Mouse (Mus musculus): ENCODE results near the gene Fam189b.
"Not testable (repeated sequence)": the region's sequence is repeated elsewhere in the genome, so short reads cannot be mapped to it uniquely, and the experiment has no call there.

The Fam189b gene

DNA sequence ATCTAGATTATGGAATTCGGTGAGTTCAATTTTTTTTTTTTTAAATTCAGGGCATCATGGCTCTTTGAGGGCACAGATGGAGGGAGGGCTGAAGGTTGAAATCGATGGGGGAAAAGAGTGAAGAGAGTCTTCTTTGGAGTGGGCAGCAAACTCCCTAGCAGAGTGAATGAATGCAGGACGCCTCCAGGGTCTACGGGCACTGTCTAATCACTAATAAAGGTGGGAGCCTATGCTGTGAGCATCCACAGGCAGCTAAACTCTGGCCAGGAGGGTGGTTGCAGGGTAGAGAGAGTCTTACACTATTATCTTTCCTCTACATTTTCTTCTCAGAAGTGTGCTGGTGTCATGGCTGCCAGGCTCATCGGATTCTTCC is 20.2 kb downstream of the Fam189b start:
- in situ Hi-C loops (cut with MboI, MseI): no loop called here

DNA sequence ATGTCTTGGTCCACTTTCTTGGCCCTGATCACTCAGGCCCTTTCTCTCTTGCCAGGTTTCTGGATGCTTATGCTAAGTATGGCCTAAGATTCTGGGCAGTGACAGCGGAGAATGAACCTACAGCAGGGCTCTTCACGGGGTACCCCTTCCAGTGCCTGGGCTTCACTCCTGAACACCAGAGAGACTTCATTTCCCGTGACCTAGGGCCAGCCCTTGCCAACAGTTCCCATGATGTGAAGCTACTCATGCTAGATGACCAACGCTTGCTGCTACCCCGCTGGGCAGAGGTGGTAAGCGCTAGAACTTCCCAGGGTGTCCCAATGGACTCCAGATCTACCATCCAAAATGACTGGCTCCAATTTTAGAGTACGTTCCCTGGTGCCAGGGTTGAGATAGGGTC is 23.1 kb downstream of the Fam189b start:
- in situ Hi-C loops (cut with MboI, MseI): no loop called here

DNA sequence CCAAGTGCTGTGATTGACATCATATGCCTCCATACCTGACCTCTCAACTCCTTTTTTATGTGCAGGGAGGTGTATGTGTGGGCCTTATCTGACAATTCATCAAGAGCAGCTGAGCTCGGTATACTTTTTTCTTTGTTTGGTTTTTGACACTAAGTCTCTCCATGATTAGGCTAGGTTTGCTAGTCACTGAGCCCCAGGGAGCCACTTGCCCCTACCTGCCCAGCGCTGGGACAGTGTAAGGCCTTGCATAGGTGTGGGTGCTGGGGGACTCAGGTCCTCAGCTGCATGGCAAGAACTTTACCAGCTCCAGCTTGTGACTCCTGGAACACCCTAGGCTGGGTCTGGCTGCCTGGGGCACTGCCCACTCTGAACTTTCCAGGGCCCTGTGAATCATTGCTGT is 23.8 kb downstream of the Fam189b start:
- in situ Hi-C loops (cut with MboI, MseI): no loop called here

DNA sequence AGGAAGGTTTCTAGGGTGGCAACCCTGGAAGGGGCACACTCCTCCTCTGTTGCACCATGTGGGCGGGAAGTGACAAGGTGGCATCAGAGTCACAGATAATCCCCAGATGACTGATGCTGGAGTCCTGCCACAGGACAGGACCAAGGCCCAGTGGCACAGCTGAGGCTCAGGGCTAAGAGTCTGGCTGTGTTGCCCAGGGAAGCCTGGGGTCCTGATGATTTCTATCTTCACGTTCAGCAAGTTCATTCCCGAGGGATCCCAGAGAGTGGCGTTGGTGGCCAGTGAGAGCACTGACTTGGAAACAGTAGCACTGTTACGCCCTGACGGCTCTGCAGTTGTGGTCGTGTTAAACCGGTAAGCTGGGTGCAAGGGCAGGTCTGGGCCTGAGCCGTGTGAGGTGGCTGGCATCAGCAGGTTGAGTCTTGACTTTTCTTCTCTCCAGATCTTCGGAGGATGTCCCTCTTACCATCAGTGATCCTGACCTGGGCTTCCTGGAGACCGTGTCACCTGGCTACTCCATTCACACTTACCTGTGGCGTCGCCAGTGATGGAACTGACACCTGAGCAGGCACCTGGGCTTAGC is 25.2 kb downstream of the Fam189b start:
- in situ Hi-C loops (cut with MboI, MseI): no loop called here

DNA sequence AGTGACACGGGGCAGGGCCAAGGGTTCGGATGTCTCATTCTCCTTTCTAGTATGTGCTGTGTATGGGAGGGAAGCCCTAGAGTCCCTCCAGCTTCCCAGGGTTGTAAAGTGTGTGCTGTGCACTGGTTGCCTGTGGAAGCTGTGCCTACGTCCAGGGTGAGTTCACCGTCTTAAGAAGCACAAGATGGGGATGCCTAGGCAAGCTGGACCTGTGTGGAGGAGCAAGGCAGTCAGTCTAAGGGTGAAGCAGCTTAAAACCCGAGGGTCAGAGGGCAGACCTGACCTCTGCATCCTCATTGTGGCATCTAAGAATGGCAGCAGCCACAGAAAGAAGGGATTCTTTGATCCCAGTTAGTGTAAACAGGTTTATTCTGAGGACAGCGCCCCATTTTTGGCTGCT is 25.8 kb downstream of the Fam189b start:
- in situ Hi-C loops (cut with MboI, MseI): no loop called here

DNA sequence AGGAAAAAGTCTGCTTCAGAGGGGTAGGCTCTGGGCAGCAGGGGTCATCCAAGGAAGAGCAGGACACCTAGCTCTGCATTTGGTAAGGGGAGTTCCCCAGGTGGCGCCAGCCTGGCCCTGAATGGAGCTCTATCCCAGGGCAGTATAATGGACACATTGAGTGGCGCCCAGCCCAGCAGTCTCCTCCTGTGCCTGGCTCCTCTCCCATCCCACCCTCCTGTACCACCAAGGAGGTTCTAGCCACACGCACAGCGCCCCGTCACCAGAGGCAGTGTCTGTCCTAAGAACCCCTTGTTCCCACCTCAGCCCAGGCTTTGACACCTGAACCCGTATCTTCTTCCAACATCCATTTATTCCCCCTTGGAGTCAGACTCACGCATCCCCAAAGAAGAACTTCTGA is 26.8 kb downstream of the Fam189b start:
- in situ Hi-C loops (cut with MboI, MseI): no loop called here

DNA sequence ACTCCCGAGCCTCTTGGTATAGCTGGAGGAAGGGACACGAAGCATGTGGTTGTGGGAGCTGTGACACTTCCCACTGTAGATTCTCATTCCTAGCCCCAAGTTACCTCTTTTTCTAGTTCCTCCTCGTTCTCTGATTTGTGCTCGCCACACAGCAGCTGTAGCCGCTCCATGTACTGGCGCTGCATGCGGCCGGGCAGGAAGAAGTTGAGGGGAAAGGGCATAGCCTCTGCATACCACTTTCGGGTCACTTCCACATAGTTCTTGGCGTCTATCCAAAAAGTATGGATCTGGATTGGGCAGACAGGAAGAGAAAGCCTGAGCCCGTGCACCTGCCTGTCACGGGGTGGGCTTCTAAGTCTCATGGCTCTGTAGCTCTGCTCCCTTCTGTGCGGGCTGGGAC is 27.2 kb downstream of the Fam189b start:
- in situ Hi-C loops (cut with MboI, MseI): no loop called here

DNA sequence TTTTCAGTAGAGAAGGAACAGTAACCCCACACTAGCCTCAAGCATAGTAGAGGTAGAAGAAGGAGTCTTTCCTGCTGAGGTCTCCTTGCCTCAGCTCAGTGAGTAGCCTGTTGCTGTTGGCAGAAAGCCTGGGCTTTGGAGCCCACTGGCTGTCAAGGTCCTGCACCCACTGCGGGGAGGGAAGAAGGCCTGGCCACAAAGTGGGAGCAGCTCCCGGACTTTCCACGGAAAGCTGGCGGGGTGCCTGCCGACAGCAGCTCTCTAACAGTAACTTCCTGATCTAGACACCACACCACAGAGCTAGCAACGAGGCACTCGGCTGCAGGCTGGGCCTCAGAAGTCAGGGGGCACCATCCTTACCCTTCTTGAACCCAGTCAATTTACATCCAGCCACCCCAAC is 27.8 kb downstream of the Fam189b start:
- in situ Hi-C loops (cut with MboI, MseI): no loop called here

DNA sequence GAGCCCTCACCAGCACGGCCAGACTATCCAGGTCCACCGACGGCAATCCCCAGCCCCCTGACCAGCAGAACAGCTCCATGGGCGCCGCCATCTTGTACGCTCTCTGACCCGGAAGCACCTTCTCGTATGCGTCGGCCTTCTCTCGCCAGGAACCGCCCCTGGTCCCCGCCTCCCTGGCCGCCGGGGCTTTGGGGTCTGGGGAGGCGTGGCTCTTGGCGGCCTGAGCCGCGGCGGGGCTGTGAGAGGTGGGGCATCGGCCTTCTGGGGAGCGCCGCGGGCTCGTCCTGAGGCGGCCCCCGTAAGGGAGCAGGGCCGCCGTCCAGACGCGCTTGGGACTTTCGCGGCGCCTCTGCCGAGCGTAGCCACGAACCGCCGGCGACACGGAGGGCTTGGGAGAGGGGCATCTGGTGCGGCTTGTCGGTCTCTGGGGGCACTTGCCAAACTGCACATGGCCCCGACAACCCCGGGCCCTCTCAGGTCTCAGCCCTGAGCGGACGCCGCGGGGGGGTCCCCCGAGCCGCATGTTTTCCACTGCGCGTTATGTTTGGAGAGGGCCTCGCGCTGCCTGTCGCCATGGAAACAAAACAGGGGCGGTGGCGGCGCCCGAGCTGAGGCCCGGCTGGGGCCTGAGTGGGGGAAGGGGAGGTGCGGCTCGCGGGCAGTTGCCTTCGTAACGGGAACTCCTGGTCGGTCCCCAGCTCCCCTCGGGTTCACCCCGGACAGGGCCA is 31.0 kb downstream of the Fam189b start:
- in situ Hi-C loops (cut with MboI, MseI): no loop called here

DNA sequence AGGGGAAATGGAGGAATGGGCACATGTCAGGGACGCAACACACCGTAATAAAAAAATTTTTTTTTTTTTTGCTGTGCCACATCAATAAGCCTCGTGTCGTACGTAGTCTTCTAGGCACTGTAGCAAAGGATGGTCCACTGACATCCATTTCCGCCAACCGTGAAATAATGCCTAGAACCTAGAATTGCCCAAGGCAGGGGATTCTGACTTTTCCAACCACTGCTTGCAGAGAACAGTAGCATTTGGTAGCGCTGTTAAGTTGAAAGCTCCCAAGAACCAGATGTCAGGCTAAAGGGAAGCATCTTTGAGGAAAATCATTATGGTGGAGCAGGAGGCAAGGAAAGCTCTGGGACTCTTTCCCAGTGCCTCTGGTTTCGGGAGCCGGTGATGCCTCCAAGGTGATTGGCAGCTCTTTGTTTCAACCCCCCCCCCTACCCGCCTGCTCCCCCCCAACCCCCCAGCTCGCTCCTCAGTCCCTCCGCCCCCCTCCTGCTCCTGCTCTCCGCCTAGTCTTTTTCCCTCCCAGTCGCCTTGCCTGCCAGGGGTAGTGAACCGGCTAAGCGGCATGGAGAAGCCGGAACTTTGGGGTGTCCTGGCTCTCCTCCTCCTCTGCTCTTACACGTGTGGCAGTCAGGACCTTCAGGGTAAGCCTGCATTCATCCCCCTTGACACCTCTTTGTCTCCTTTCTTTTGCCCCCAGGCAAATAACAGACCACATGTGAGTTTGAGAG is 31.9 kb downstream of the Fam189b start, which contains the start of gene Thbs3:
Gene Thbs3 (plus strand): TSS at position 500 of the 731 bp plus-strand sequence.
- in situ Hi-C loops (cut with MboI, MseI): no loop called here

DNA sequence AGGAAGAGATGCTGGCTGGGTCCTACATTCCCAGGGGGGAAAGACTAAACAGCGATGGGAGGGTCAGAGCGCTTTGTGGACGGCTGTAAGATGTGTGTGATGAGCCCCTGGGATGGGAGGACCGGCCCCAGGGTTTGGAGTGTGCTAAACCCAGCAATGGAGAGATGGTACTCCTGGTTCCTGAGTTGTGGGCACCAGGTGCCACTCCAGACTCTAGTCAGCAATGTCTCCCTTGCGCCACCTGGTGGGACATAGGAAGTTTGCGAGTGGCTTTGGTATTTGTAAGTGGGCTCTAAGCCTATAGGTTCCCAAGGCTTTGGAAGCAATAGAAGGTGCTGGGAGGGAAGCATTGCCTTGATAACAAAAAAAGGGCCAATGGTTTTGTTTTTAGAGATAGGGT is 32.9 kb downstream of the Fam189b start:
- in situ Hi-C loops (cut with MboI, MseI): no loop called here

DNA sequence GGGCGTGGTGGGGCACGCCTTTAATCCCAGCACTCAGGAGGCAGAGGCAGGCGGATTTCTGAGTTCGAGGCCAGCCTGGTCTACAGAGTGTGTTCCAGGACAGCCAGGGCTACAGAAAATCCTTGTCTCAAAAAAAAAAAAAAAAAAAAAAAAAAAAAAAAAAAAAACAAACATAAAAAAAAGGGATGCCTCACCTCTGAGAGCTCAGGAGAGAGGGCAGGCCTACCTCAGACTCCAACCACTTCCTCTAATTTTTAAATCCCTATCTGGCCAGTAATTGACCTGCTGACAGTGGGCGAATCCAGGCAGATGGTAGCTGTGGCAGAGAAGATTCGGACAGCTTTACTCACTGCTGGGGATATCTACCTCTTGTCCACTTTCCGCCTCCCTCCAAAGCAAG is 33.5 kb downstream of the Fam189b start:
- in situ Hi-C loops (cut with MboI, MseI): not testable (repeated sequence)

DNA sequence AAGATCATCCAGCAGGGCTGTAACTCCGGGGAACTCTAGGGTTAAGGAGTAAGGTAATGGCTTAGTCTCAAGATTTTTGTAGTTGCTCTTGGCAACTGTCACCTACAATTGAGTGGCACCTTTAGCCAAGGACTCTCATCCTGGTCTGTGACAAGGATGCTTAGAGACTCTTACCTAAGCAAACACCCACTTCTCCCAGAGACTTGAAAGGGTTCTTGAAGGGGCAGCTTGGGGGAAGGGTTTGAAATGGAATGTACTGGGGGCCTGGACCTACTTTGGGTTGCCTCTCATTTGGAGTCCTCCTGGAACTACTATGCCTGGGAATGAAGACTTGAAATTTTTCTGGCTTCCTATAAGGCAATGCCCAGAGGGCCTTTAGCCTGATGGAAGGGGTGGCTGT is 35.3 kb downstream of the Fam189b start:
- in situ Hi-C loops (cut with MboI, MseI): no loop called here

DNA sequence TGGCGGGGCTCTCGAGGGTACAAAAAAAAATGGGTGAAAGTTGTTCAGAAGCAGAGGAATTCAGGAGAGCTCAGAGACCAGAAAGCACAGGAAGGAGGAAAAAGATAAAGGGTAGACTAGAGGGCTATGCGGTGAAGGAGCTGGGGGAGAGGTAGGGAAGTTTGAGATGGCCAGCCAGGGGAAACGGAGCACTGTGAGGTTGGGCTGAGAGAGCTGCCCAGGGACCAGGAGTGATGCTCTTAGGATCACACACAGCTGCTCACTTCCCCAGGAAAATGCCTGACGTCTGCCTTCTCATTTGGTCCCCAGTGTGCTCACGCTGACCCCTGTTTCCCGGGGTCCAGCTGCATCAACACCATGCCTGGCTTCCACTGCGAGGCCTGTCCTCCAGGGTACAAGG is 36.6 kb downstream of the Fam189b start:
- in situ Hi-C loops (cut with MboI, MseI): no loop called here

DNA sequence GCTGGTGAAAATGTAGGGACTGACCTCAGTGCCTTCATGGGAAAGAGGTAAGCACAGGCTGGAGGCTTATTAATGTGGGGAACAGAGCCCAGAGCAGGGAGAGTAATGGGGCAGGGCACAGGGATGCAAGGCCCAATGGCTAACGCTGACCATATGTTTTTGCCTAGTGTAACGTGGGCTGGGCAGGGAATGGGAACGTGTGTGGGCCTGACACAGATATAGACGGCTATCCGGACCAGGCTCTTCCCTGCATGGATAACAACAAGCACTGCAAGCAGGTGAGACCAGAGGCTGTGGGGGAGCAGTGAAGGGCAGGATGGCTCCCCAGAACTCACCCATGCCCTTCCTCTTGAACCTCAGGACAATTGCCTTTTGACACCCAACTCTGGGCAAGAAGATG is 38.2 kb downstream of the Fam189b start:
- in situ Hi-C loops (cut with MboI, MseI): no loop called here

DNA sequence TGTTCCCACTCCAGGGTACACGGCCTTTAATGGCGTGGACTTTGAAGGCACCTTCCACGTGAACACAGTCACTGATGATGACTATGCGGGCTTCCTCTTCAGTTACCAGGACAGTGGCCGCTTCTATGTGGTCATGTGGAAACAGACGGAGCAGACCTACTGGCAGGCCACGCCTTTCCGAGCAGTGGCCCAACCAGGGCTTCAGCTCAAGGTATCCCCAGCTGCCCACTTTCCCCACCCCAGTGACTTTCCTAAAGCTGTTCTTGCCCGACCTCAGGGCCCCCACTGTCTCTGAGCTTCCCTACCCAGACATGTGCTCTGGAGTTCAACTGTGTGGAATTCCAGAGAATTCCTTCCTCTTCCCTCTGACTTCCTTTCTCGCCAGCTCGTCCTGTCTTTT is 41.9 kb downstream of the Fam189b start:
- in situ Hi-C loops (cut with MboI, MseI): no loop called here

DNA sequence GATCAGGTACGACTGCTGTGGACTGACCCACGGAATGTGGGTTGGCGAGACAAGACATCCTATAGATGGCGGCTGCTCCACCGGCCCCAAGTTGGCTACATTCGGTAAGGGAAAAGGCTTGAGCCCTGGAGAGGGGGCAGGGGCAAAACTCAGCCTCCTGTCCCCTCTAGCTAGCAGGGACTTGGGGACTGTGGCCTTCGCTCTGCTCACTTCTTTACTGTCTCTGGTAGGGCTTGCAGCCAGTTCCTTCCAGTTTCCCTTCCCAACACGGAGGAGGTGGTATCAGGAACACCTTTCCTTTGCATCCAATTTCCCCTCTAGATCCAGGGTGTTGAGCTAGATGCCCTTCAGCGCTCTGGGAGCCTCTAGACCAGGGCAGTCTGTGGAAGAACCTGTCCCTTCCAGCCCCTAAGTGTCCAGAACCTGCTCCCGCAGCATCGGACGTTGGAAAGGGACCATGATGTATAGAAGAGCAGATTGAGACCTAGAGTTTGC is 42.4 kb downstream of the Fam189b start:
- in situ Hi-C loops (cut with MboI, MseI): no loop called here

DNA sequence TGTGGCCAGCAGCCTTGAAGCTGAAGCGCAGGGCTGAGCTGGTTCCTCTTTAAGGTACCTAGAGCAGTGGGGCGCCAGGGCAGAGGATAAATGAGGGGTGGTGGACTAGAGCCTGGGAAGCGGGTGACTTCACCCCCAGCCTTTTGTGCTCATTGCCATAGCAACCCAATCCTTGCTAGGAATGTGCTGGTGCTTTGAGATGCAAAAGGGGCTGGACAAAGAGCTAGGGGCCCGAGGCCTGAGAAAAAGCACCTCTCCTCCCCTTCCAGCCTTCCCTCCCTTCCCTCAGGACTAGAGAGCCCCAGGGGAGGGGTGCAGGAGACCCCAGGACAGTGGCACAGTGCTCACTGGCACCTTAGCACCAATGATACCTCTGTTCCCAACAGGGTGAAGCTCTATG is 43.0 kb downstream of the Fam189b start:
- in situ Hi-C loops (cut with MboI, MseI): no loop called here

DNA sequence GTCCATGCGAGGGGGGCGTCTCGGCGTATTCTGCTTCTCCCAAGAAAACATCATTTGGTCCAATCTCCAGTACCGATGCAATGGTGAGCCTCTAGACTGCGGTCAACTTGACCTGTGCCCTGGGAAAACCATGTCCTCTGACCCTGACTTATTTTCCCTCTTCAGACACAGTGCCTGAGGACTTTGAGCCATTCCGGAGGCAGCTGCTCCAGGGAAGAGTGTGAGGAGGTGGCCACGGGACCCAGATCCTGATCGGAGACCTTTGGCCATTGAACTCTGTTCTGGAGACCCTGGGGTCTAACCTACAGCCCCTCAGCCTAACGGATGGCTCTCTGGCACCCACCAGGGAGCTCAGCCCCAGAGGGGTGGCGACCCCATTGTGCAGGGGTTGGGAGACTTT is 43.4 kb downstream of the Fam189b start:
- in situ Hi-C loops (cut with MboI, MseI): no loop called here

DNA sequence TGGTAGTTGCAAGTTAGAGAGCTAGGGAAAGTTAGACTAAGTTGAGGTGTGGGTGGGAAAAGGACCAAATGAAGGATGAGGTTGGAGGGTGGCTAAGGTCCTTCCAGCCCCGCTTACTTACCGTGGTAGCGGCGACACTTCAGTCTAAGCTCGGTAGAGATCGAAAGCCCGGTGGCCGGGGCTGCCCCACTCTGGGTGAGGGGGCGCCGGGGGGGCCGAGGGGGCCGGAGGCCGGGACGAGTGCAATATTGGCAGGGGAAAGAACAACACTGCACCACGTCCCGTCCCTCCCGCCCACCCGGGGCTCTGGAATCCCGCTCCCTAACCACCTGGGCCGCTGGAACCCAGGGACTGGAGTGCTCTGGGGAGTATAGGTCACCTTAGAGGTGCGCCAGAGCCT is 44.0 kb downstream of the Fam189b start, which contains the start of gene Mtx1:
Gene Mtx1 (minus strand): TSS at position 189 of the 400 bp plus-strand sequence.
- in situ Hi-C loops (cut with MboI, MseI): no loop called here

DNA sequence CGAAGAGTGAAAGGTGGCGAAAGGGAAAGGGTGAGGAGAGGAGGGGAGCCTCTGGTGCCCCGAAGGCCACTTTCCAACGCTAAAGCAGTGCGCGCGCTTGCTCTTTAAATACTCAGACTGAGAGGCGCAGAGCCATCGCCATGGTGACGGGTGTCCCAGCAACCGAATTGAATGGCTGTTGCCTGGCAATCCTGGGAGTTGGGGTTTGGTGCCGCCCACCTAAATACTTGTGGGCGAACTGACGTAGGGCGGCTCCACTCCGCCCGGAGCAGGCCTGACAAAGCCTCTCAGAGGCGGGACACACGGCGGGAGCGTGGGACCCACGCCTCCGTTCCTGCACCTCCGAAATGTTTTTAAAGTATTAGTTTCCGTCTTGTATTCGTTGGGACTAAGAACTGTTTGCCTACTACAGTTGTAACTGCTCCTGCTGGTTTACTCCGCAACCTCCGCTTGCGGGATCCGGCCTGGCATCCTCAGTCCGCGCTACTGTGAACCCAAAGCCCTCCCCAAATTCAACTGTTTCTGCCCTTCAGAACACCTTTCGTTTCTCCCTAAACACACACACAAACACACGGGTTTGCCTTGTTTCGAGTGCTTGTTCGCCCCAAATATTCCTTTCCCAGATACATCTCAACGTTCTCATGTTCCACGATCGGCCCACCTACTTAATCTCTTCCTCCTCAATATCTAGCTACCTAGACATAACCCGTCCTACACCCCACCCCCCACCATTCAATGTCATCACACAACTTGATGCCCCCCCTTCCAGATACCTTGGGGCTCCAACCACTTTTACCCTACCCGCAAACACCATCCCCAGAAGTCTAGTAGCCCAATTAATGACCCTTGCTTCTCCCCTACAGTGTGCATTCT is 44.6 kb downstream of the Fam189b start:
- in situ Hi-C loops (cut with MboI, MseI): no loop called here

DNA sequence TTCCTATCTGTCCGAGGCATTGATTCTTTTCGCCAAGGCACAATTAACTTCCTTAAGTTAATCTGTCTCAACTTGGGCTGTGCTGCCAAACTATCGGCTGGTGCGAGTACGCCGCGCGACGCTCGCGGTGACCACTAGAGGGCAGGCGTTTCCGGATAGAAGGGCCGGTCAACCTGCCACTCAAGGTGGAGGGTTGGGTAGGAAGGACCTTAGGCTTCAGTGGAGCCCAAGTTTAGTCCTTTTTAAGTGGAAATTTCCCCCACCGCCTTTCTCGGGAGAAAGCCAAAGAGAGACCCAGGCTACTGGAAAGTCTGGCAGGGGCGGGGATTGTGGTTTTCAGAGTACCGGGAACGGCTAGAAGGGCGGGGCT is 45.2 kb downstream of the Fam189b start:
- in situ Hi-C loops (cut with MboI, MseI): no loop called here
